In the genomic region with DNA sequence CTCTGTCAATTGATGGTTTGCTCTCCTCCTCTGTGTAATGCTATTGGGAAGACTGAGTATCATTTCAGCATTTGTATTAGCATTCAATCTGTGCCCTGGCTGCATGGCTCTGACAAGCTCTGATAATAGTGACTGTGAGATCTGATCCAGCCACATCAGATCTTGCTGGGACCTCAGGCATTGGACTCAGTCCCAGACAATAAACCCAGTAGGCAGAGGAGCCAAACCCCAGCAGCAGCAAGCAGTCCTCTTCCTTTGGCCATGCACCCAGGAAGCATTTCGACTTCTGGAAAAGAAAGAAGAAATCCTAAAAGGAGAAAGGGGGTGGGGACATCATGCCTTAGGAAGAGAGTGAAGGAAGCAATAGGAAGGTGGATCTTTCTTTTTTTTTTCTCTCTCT, we compare ENCODE assay signal across 18 mouse cellular contexts.
"Had no signal": no experiment of that assay in that cellular context is flagged by ENCODE, and none has a peak within 500 bp of the region (broad histone marks: within the 10 kb centered on the region; RNA-seq: fewer than 3 reads in every experiment).

No protein-coding gene starts in this region.

- H3K4me1 ChIP-seq: midbrain, embryonic 10.5 days; midbrain, embryonic 12.5 days; neural tube, embryonic 13.5 days; neural tube, embryonic 15.5 days had no signal

- H3K27ac ChIP-seq: midbrain, embryonic 10.5 days; midbrain, embryonic 12.5 days; neural tube, embryonic 13.5 days; neural tube, embryonic 15.5 days had no signal

- ATAC-seq: midbrain, embryonic 16.5 days had no signal

- H3K36me3 ChIP-seq: midbrain, embryonic 10.5 days; midbrain, embryonic 12.5 days; neural tube, embryonic 13.5 days; neural tube, embryonic 15.5 days had no signal

- H3K4me3 ChIP-seq: midbrain, embryonic 10.5 days; midbrain, embryonic 12.5 days; myocyte; neural tube, embryonic 13.5 days; neural tube, embryonic 15.5 days had no signal

- H3K27me3 ChIP-seq: midbrain, embryonic 12.5 days; neural tube, embryonic 13.5 days; neural tube, embryonic 15.5 days had no signal

- DNase-seq: lung, adult 18-20 months; lung, embryonic 14.5 days; lung, postnatal 10 days; lung, postnatal 4 days; retina, postnatal 1 day; right cerebral cortex, adult 18-20 months; right cerebral cortex, postnatal 25 days; right cerebral cortex, postnatal 4 days; spleen, adult 18-20 months; thymus, adult 18-20 months; thymus, postnatal 14 days; thymus, postnatal 4 days had no signal

- H3K4me2 ChIP-seq: lung, embryonic 14.5 days; midbrain, embryonic 12.5 days; neural tube, embryonic 13.5 days had no signal

- H3K9ac ChIP-seq: lung, embryonic 14.5 days; midbrain, embryonic 12.5 days; neural tube, embryonic 13.5 days; neural tube, embryonic 15.5 days had no signal

- H3K9me3 ChIP-seq: midbrain, embryonic 10.5 days; midbrain, embryonic 12.5 days; neural tube, embryonic 13.5 days; neural tube, embryonic 15.5 days had no signal
